Mouse (Mus musculus) small intestine, adult 2 months (tissue): ENCODE data around the gene Ptgfrn.

Experiments used
- CTCF ChIP-seq: fragments of 200-500 bp; IDR thresholded peaks from 2 replicates; pipeline ENCODE4 v1.5.1; 2012; ENCODE audit warnings: low read depth, mild to moderate bottlenecking, control low read depth, inconsistent platforms, low read length, moderate library complexity, mixed read lengths; ENCODE audit not compliant: insufficient replicate concordance, insufficient read length; ENCODE audit errors: extremely low read depth
- POLR2A ChIP-seq: fragments of 200-500 bp; IDR thresholded peaks from 2 replicates; pipeline ENCODE4 v1.6.1; 2012; ENCODE audit warnings: low read depth, mild to moderate bottlenecking, control low read depth, inconsistent platforms, low read length, moderate library complexity

- TF ChIP-seq CTCF, result no peak
- TF ChIP-seq POLR2A, result no peak
Observed at GRCm38 (mm10) chr3:101049997-101050396, 60.1 kb downstream of the Ptgfrn start.
